Mouse (Mus musculus) lung, embryonic 14.5 days (tissue): ENCODE data around the gene Cda. TPM values are rescaled to one million over a fixed set of nuclear protein-coding genes. Genes with fewer than 3 reads are reported as not detected.
"Not testable (repeated sequence)": the region's sequence is repeated elsewhere in the genome, so short reads cannot be mapped to it uniquely, and the experiment has no call there.

Source experiments
- ATAC-seq: fragments of 200-750 bp; cut with Nextera tagmentation; 2 replicates; pipeline ENCODE4 v1.8.0; 2017; ENCODE audit warnings: mild to moderate bottlenecking, moderate TSS enrichment, moderate library complexity; ENCODE audit not compliant: insufficient read depth
- DNase-seq: peaks from one replicate; pipeline ENCODE4 v3.0.0-alpha.2; 2015
- H3K27ac ChIP-seq: fragments of 300-500 bp; sonication (generic); 2 replicates; pipeline ENCODE4 v1.5.1; 2014; ENCODE audit warnings: low read depth, mild to moderate bottlenecking, moderate library complexity
- H3K27me3 ChIP-seq: fragments of 300-500 bp; sonication (generic); 2 replicates; pipeline ENCODE4 v1.6.1; 2014; ENCODE audit warnings: low read length, control low read depth; ENCODE audit not compliant: insufficient read depth
- H3K36me3 ChIP-seq: fragments of 300-500 bp; sonication (generic); 2 replicates; pipeline ENCODE4 v1.6.1; 2014; ENCODE audit warnings: control low read depth; ENCODE audit not compliant: insufficient read depth
- H3K4me1 ChIP-seq: fragments of 300-500 bp; sonication (generic); 2 replicates; pipeline ENCODE4 v1.6.1; 2014; ENCODE audit warnings: antibody characterized with exemption, control low read depth; ENCODE audit not compliant: insufficient read depth
- H3K4me2 ChIP-seq: fragments of 300-500 bp; sonication (generic); 2 replicates; pipeline ENCODE4 v1.6.1; 2014; ENCODE audit warnings: mild to moderate bottlenecking
- H3K4me3 ChIP-seq: fragments of 300-500 bp; sonication (generic); 2 replicates; pipeline ENCODE4 v1.5.1; 2014; ENCODE audit warnings: low read depth, low read length
- H3K9ac ChIP-seq: fragments of 300-500 bp; sonication (generic); 2 replicates; pipeline ENCODE4 v1.6.1; 2014
- H3K9me3 ChIP-seq: fragments of 300-500 bp; sonication (generic); 2 replicates; pipeline ENCODE4 v1.6.1; 2016; ENCODE audit warnings: low read depth, low read length, control low read depth
- CTCF ChIP-seq: IDR thresholded peaks from 2 replicates; pipeline ENCODE4 v1.5.1; 2016; ENCODE audit warnings: antibody characterized with exemption, low read depth
- WGBS: fragments of 180-500 bp; shearing (Covaris S2); extraction: QIAGEN DNeasy Blood & Tissue Kit; methylation state at CpG from one replicate; pipeline ENCODE4 v1.1.7; 2014; 5-methylcytosine and 5-hydroxymethylcytosine counted together
- polyA plus RNA-seq: library from polyadenylated mRNA; unstranded; fragments of >200 nt; fragmentation: Nextera tagmentation; extraction: Ambion mirVana; gene quantifications from 2 replicates; pipeline ENCODE4 v1.2.1, GENCODE M21; 2014

Gene Cda
- polyA plus RNA-seq, 1 experiment from 2014 or later, result 24.1 TPM

- H3K9ac ChIP-seq, result no peak overlapping the region
- no peak overlapping the region for H3K4me3 ChIP-seq
- ATAC-seq (no peak), DNase-seq (no peak)
- TF ChIP-seq CTCF, result peak; percentile 40; the same call in 1 of the 2 replicates
- H3K4me1 ChIP-seq, result no peaks in the 10 kb centered on the region
- H3K4me2 ChIP-seq, result no peak overlapping the region
- WGBS, result 88% methylated on average over 6 of the region's 6 CpGs
- H3K27ac ChIP-seq, result no peak overlapping the region
- no peaks in the 10 kb centered on the region for H3K27me3 ChIP-seq
- H3K9me3 ChIP-seq, result no peaks in the 10 kb centered on the region
- H3K36me3 ChIP-seq, result no peaks in the 10 kb centered on the region
These were observed 32.1 kb downstream of the Cda start for GRCm38 (mm10) chr4:138335648-138336047.

- Histone ChIP-seq H3K9me3 (no peaks in the 10 kb centered on the region), H3K4me3 (no peak overlapping the region), H3K4me1 (no peaks in the 10 kb centered on the region), H3K36me3 (no peaks in the 10 kb centered on the region), H3K9ac (no peak overlapping the region), H3K4me2 (no peak overlapping the region), H3K27me3 (no peaks in the 10 kb centered on the region), H3K27ac (no peak overlapping the region)
- ATAC-seq, result no peak
- no peak for DNase-seq
- 74% methylated on average over 12 of the region's 12 CpGs for WGBS
- TF ChIP-seq CTCF, result no peak
These were observed 32.8 kb downstream of the Cda start for GRCm38 (mm10) chr4:138335036-138335435.

GRCm38 (mm10) chr4:138333135-138333534 is 34.7 kb downstream of the Cda start:
- Histone ChIP-seq H3K4me1 (no peaks in the 10 kb centered on the region), H3K27ac (no peak overlapping the region), H3K4me2 (no peak overlapping the region), H3K9me3 (no peaks in the 10 kb centered on the region), H3K27me3 (no peaks in the 10 kb centered on the region), H3K4me3 (no peak overlapping the region), H3K9ac (no peak overlapping the region), H3K36me3 (no peaks in the 10 kb centered on the region)
- DNase-seq (no peak), ATAC-seq (no peak)
- 77% methylated on average over 4 of the region's 4 CpGs for WGBS
- TF ChIP-seq CTCF, result no peak

- ATAC-seq, result no peak
- Histone ChIP-seq H3K4me2 (no peak overlapping the region), H3K9ac (no peak overlapping the region), H3K27me3 (no peaks in the 10 kb centered on the region), H3K27ac (no peak overlapping the region), H3K4me3 (no peak overlapping the region), H3K4me1 (no peaks in the 10 kb centered on the region), H3K36me3 (no peaks in the 10 kb centered on the region), H3K9me3 (no peaks in the 10 kb centered on the region)
- WGBS, result 70% methylated on average over 9 of the region's 9 CpGs
- TF ChIP-seq CTCF, result no peak
- no peak for DNase-seq
These were observed 36.1 kb downstream of the Cda start for GRCm38 (mm10) chr4:138331647-138332046.

- no peak for DNase-seq
These were observed 37.5 kb downstream of the Cda start for GRCm38 (mm10) chr4:138330264-138330671.

GRCm38 (mm10) chr4:138327891-138328470 is 39.8 kb downstream of the Cda start:
- 67% methylated on average over 7 of the region's 7 CpGs for WGBS
- H3K9me3 ChIP-seq, result no peaks in the 10 kb centered on the region
- no peaks in the 10 kb centered on the region for H3K4me1 ChIP-seq
- H3K4me2 ChIP-seq, result peak overlapping the region; percentile 52
- H3K27me3 ChIP-seq, result no peaks in the 10 kb centered on the region
- peak; percentile 42 for DNase-seq
- TF ChIP-seq CTCF, result no peak
- H3K27ac ChIP-seq, result no peak overlapping the region; the same call in 1 of the 2 replicates
- no peak for ATAC-seq
- H3K36me3 ChIP-seq, result no peaks in the 10 kb centered on the region
- no peak overlapping the region for H3K9ac ChIP-seq
- peak overlapping the region; percentile 21; the same call in 1 of the 2 replicates for H3K4me3 ChIP-seq

More at GRCm38 (mm10) chr4:138330264-138330671, 37.5 kb downstream of the Cda start:
- no peaks in the 10 kb centered on the region for H3K36me3 ChIP-seq
- no peak for TF ChIP-seq CTCF
- H3K4me3 ChIP-seq, result no peak overlapping the region
- H3K4me1 ChIP-seq, result no peaks in the 10 kb centered on the region
- H3K27ac ChIP-seq, result no peak overlapping the region
- 17% methylated on average over 15 of the region's 15 CpGs for WGBS
- no peaks in the 10 kb centered on the region for H3K9me3 ChIP-seq
- H3K27me3 ChIP-seq, result no peaks in the 10 kb centered on the region
- H3K9ac ChIP-seq, result no peak overlapping the region
- H3K4me2 ChIP-seq, result no peak overlapping the region
- no peak for ATAC-seq

- not testable (repeated sequence) for H3K4me2 ChIP-seq, H3K36me3 ChIP-seq, ATAC-seq, H3K9me3 ChIP-seq, H3K27me3 ChIP-seq, H3K9ac ChIP-seq, H3K27ac ChIP-seq, H3K4me1 ChIP-seq, H3K4me3 ChIP-seq
- 68% methylated on average over 7 of the region's 12 CpGs for WGBS
- DNase-seq, result peak; percentile 37
These were observed 40.6 kb downstream of the Cda start for GRCm38 (mm10) chr4:138327155-138327554.
